Mouse (Mus musculus) urinary bladder, postnatal 36 days (tissue): ENCODE measurements at regions not wholly inside any gene's neighbourhood (a gene's known extent, or its start where the extent isn't known, plus 50 kb on each side); places are given as distances from the start of the nearest gene placed in this dataset.
A peak's percentile ranks its signal among the peaks of the same experiment; 100 is the strongest.

Source experiments
- DNase-seq, 2 experiments: peaks; one replicate each; pipeline ENCODE4 v3.0.0; 2022; ENCODE audit warnings: low spot score in 2 of 2, mixed read lengths in 1 of 2

GRCm38 (mm10) chr13:71008216-71008615 lies 166.6 kb upstream of the Adamts16 start:
- no peak for DNase-seq

GRCm38 (mm10) chr13:71006117-71006516 lies 164.5 kb upstream of the Adamts16 start:
- peak in 1 of 2 experiments; percentile 6 for DNase-seq

GRCm38 (mm10) chr13:71003517-71003916 lies 161.9 kb upstream of the Adamts16 start:
- DNase-seq, result no peak

- DNase-seq, result peak; percentile 23 to 35
These were observed 159.7 kb upstream of the Adamts16 start for GRCm38 (mm10) chr13:71001278-71001677.

- no peak for DNase-seq
These were observed 158.9 kb upstream of the Adamts16 start for GRCm38 (mm10) chr13:71000422-71001008.

DNA sequence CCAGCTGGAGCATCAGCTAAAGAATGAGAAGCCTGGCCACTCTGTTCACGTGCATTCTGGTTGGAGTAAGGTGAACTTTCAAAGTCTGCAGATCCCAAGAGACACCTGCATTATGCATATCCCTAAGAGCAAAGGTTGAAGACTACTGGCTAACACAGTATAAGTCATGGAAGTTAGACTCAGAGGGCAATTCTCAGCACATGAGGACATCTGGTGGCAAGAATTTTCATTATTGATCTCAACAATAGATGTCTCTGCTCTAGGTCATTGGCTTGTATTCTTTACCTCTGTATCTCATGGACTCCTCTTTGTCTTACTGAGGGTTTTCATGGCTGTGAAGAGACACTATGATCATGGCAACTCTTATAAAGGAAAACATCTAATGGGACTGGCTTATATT lies 151.9 kb upstream of the Adamts16 start:
- DNase-seq, result no peak

GRCm38 (mm10) chr13:70989999-70990645 lies 148.5 kb upstream of the Adamts16 start:
- DNase-seq, result no peak

GRCm38 (mm10) chr13:70979344-70979743 lies 137.7 kb upstream of the Adamts16 start:
- DNase-seq, result no peak

GRCm38 (mm10) chr13:70978547-70979307 lies 137.1 kb upstream of the Adamts16 start:
- no peak for DNase-seq

DNA sequence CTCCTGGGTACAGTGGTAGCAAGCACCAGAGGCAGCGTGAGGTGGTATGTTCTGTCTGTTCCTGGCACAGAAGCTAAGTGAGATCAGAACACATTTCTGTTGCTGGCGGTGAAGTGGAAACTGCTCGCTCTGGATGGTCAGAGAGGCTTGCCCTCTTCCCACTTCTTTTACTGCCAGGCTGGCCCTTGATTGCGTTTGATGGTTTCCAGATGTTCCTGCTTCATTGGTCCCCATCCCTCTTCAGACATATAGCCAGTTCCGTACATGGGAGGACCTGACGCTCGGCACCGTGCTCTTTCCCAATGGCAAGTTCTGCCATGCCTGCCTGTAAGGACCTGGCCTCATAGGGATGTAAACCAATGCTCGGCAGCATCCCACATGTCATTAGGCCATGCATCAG lies 128.0 kb upstream of the Adamts16 start:
- DNase-seq, result no peak

DNA sequence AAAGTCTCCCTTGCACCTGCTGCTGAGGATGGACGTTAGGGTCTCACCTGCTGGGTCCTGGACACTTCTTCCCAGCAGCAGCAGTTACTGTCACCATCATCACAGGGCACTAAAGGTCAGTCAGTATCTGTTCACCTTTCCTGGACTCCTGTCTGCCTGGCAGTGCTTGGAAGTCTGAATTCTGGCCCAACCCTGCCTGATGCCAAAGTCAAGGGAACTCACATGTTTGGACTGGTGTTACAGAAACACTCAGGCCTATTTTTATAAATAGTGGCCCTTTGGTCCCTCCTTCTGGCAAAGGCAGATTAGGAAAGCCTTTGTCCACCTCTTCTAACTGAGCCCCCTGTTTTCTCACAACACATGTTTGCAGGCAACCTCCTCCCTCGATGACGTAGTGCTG lies 126.2 kb upstream of the Adamts16 start:
- no peak for DNase-seq

GRCm38 (mm10) chr13:70963384-70963783 lies 121.8 kb upstream of the Adamts16 start:
- DNase-seq, result no peak

- DNase-seq, result no peak
These were observed 92.9 kb upstream of the Adamts16 start for GRCm38 (mm10) chr13:70934309-70935037.

DNA sequence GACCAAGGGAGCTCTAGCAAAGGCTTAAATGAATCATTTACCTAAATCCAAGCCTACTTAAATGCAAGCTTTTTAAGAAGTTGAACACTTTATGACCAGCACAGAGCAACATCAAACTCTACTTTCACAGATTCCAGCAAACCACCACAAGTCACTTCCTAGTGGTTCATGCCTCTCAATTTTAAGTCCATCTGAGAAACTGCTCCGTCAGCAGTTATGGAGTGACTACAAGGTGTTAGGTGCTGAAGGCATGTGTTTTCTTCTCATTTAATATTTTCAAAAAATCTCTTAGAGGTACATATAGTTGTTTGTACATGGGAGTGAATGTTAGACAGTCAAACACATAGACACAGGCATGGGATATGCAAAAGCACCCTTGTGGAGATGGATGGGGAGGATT lies 72.2 kb upstream of the Adamts16 start:
- no peak for DNase-seq

GRCm38 (mm10) chr13:70910934-70911333 lies 69.3 kb upstream of the Adamts16 start:
- no peak for DNase-seq

- DNase-seq, result no peak
These were observed 63.2 kb upstream of the Adamts16 start for GRCm38 (mm10) chr13:70904834-70905233.

- no peak for DNase-seq
These were observed 62.2 kb upstream of the Adamts16 start for GRCm38 (mm10) chr13:70903831-70904230.

- no peak for DNase-seq
These were observed 61.5 kb upstream of the Adamts16 start for GRCm38 (mm10) chr13:70903150-70903549.

GRCm38 (mm10) chr13:70902727-70903126 lies 61.1 kb upstream of the Adamts16 start:
- DNase-seq, result no peak

DNA sequence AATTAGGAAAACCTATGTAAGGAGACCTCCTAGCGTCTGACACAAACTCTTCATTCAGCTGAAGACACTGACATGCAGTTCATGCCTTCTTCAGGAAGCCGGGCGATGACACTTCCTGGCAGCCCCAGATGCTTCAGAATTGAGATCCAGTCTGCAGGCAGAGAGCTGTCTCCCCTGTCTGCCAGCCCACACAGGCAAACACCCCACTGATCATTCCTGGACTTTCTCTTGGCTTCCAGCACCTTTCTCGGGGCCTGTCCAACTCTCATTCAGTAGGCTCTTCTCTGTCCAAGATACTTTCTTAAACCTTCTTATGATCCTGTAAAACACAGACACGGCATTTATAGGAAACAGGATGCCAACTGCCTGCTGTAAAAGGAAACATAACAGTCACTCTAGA lies 50.0 kb upstream of the Adamts16 start:
- DNase-seq, result no peak
